Mouse (Mus musculus) C2C12 (cell line): ENCODE results near the gene Arpc1a.

Source experiments
- CTCF ChIP-seq: IDR thresholded peaks from one replicate; pipeline ENCODE4 v1.5.1; 2011; ENCODE audit not compliant: control insufficient read depth, insufficient read depth, insufficient read length
- FOSL1 ChIP-seq: IDR thresholded peaks from one replicate; pipeline ENCODE4 v1.8.0; 2011; ENCODE audit warnings: mild to moderate bottlenecking, low read length; ENCODE audit not compliant: poor library complexity, insufficient read depth, severe bottlenecking
- MAX ChIP-seq: IDR thresholded peaks from one replicate; pipeline ENCODE4 v1.6.1; 2011; ENCODE audit warnings: mild to moderate bottlenecking, control low read depth
- MYOD1 ChIP-seq: IDR thresholded peaks from one replicate; pipeline ENCODE4 v1.6.1; 2011; ENCODE audit warnings: low read depth; ENCODE audit not compliant: control insufficient read depth, insufficient read length
- MYOG ChIP-seq: IDR thresholded peaks from one replicate; pipeline ENCODE4 v1.6.1; 2011; ENCODE audit not compliant: control insufficient read depth, insufficient read length; ENCODE audit errors: extremely low read depth

GRCm38 (mm10) chr5:145059524-145059923 lies 24.1 kb upstream of the Arpc1a start:
- TF ChIP-seq CTCF (no peak), MYOG (no peak), MAX (no peak), FOSL1 (no peak), MYOD1 (no peak)
